Mouse (Mus musculus) MEL-GATA-1-ER (cell line): ENCODE measurements around the gene Bbc3.
"Not testable (repeated sequence)": the region's sequence is repeated elsewhere in the genome, so short reads cannot be mapped to it uniquely, and the experiment has no call there.

Experiments used
- DNase-seq: peaks from one replicate; pipeline ENCODE4 v3.0.0-alpha.2; 2012; ENCODE audit warnings: low read depth; ENCODE audit errors: extremely low read depth

Gene Bbc3

GRCm38 (mm10) chr7:16294346-16294745 lies 13.8 kb upstream of the Bbc3 start:
- DNase-seq, result no peak

- peak; percentile 93 for DNase-seq
These were observed 13.4 kb upstream of the Bbc3 start for GRCm38 (mm10) chr7:16294837-16295236.

GRCm38 (mm10) chr7:16295321-16295900 lies 12.8 kb upstream of the Bbc3 start:
- no peak for DNase-seq

GRCm38 (mm10) chr7:16296146-16296545 lies 12.0 kb upstream of the Bbc3 start:
- no peak for DNase-seq

GRCm38 (mm10) chr7:16296766-16297390 lies 11.3 kb upstream of the Bbc3 start:
- DNase-seq, result no peak

GRCm38 (mm10) chr7:16297616-16298015 lies 10.6 kb upstream of the Bbc3 start:
- no peak for DNase-seq

- DNase-seq, result no peak
These were observed 9.3 kb upstream of the Bbc3 start for GRCm38 (mm10) chr7:16298927-16299326.

- no peak for DNase-seq
These were observed 8.7 kb upstream of the Bbc3 start for GRCm38 (mm10) chr7:16299419-16300035.

GRCm38 (mm10) chr7:16307141-16307540 lies 1.1 kb upstream of the Bbc3 start:
- DNase-seq, result not testable (repeated sequence)

GRCm38 (mm10) chr7:16308555-16309317 lies 543 bp downstream of the Bbc3 start:
- DNase-seq, result no peak

- DNase-seq, result no peak
These were observed 1.3 kb downstream of the Bbc3 start for GRCm38 (mm10) chr7:16309318-16310019.

- no peak for DNase-seq
These were observed 1.9 kb downstream of the Bbc3 start for GRCm38 (mm10) chr7:16310020-16310520.

GRCm38 (mm10) chr7:16310521-16311452 lies 2.6 kb downstream of the Bbc3 start:
- no peak for DNase-seq

- no peak for DNase-seq
These were observed 3.3 kb downstream of the Bbc3 start for GRCm38 (mm10) chr7:16311453-16312004.

- no peak for DNase-seq
These were observed 3.9 kb downstream of the Bbc3 start for GRCm38 (mm10) chr7:16312011-16312671.

- DNase-seq, result no peak
These were observed 4.6 kb downstream of the Bbc3 start for GRCm38 (mm10) chr7:16312672-16313311.

GRCm38 (mm10) chr7:16313481-16314220 lies 5.5 kb downstream of the Bbc3 start:
- no peak for DNase-seq

- DNase-seq, result no peak
These were observed 6.1 kb downstream of the Bbc3 start for GRCm38 (mm10) chr7:16314221-16314775.
